Mouse (Mus musculus): Measurements from ENCODE around the gene Eps8. TPM values are rescaled to one million over a fixed set of nuclear protein-coding genes. Genes with fewer than 3 reads are reported as not detected.

Eps8 gene
- polyA plus RNA-seq, 1 experiment from 2014 or later: 7.0 TPM

DNA sequence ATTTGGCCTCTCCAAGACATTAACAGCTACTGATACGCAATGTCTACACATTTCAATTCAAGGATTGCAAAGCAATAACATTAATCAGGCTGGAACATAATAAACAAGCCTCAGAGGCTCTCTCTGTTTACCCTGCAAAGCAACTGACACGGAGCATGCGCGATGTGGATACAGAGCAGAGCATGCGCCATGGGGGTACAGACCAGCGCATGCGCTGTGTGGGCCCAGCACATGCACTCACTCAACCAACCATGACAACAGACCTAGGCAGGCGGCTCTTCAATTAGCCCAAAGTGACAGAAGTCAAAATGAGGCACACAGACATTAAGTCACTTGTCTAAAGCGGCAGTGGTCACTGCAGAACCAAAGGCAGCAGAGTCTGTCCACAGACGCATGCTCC, 62.1 kb downstream of the Eps8 start:
- WGBS: 90% methylated on average over 10 of the region's 10 CpGs
- Histone ChIP-seq H3K4me3 (no peak overlapping the region), H3K4me1 (no peaks in the 10 kb centered on the region), H3K27me3 (ENCODE audit: low read depth, poor library complexity, severe bottlenecking) (no peaks in the 10 kb centered on the region), H3K36me3 (no peaks in the 10 kb centered on the region), H3K27ac (no peak overlapping the region), H3K9me3 (replicated peaks) (no peaks in the 10 kb centered on the region)
- no peak for DNase-seq (ENCODE audit: low spot score)

DNA sequence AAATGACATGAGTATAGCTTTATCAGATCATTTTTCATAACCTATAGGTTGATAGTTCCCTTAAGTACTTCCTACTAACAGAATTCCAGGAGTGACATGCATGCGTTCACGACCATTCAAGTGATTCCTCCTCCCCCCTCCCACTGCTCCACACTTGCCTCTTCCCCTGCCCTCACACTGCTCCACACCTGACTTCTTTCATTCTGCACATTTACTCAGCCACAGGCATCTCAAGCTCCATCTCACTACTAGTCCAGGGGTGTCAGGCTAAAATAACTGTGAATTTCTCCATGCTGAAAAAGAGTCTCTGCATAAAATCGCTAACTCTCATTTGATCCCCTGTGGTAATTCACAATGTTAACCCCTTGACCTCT, 65.4 kb downstream of the Eps8 start:
- Histone ChIP-seq H3K9me3 (replicated peaks) (no peaks in the 10 kb centered on the region), H3K27ac (no peak overlapping the region), H3K36me3 (no peaks in the 10 kb centered on the region), H3K27me3 (ENCODE audit: low read depth, poor library complexity, severe bottlenecking) (no peaks in the 10 kb centered on the region), H3K4me3 (no peak overlapping the region), H3K4me1 (no peaks in the 10 kb centered on the region)
- WGBS: 86% methylated on average over 3 of the region's 3 CpGs
- DNase-seq (ENCODE audit: low spot score): no peak

DNA sequence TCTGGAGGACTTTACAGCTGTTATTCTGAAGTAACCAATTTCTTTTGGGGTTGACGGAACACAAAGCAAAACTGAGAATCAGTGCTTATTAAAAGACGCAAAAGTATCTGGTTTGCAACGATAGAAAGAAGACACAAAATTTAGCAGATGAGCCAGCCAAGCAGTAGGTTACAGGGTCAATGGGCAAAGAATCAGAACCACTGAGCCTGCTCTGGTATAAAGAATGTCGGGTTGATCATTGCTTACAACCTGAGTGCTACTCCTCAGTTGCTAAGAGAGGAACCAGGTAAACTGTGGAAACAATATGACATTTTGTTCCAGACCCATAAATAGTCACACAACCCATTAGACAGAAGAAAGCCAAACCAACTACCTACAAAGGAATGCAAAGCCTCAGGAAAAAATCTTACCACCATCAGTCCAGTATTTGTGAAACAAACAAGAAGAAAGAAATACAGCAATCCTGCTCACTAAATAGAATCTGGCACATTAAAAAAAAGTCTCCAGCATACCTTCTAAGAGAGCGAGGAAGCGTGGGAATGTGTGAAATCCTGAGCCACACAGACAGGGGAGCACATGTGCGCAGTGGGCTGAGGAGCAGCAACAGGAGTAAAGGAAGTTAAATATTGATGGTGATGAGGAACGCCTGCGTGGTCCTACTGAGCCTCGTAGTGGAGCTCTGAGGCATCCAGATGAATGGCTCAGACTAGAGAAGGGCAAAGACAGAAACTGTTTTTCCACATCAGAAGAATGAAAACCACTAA, 66.0 kb downstream of the Eps8 start:
- H3K27me3 ChIP-seq (ENCODE audit: low read depth, poor library complexity, severe bottlenecking): no peaks in the 10 kb centered on the region
- DNase-seq (ENCODE audit: low spot score): no peak
- no peaks in the 10 kb centered on the region for H3K4me1 ChIP-seq
- WGBS: 89% methylated on average over 10 of the region's 10 CpGs
- no peaks in the 10 kb centered on the region for H3K9me3 ChIP-seq (replicated peaks)
- H3K27ac ChIP-seq: no peak overlapping the region
- H3K36me3 ChIP-seq: no peaks in the 10 kb centered on the region
- no peak overlapping the region for H3K4me3 ChIP-seq

DNA sequence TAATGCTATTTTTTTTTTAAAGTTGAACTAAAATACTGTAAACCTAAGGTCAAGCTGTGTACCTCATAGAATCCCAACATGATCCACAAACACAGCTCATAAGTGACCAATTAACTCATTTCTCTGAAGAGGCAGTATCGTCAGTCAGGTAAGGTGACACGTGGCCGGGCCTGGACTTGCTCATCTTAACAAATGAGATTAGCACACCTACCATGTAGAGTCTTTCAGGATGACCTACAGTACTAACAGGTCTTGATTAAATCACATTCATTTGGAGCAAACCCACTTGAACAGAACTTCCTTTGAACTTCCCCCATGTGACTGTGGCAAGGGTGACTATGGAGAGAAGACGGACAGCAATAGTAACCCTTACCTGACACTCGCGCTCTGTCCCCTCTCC, 66.8 kb downstream of the Eps8 start:
- DNase-seq (ENCODE audit: low spot score): no peak
- Histone ChIP-seq H3K9me3 (replicated peaks) (no peaks in the 10 kb centered on the region), H3K4me1 (no peaks in the 10 kb centered on the region), H3K36me3 (no peaks in the 10 kb centered on the region), H3K27me3 (ENCODE audit: low read depth, poor library complexity, severe bottlenecking) (no peaks in the 10 kb centered on the region), H3K4me3 (no peak overlapping the region), H3K27ac (no peak overlapping the region)
- WGBS: 83% methylated on average over 6 of the region's 6 CpGs

DNA sequence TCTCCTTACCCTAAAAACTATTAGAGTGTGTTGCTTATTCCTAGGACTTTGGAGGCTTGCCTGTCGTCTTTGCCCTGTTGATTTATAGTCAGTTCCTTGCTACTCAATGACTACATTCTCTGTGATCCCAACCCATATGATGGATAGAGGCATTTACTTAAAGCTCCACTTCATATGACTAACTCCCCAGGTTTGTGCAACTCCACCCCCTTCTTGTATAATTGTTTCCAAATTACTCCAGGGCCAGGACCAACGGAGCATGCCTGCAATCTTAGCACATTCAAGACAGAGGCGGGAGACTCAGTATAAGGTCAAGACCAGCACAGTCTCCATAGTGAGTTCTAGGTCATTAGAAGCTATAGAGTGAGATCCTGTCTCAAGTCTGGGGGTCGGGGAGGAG, 69.4 kb downstream of the Eps8 start:
- Histone ChIP-seq H3K4me3 (no peak overlapping the region), H3K27ac (no peak overlapping the region), H3K9me3 (replicated peaks) (no peaks in the 10 kb centered on the region), H3K27me3 (ENCODE audit: low read depth, poor library complexity, severe bottlenecking) (no peaks in the 10 kb centered on the region), H3K4me1 (no peaks in the 10 kb centered on the region), H3K36me3 (no peaks in the 10 kb centered on the region)
- DNase-seq (ENCODE audit: low spot score): no peak
- 71% methylated on average over 4 of the region's 4 CpGs for WGBS

DNA sequence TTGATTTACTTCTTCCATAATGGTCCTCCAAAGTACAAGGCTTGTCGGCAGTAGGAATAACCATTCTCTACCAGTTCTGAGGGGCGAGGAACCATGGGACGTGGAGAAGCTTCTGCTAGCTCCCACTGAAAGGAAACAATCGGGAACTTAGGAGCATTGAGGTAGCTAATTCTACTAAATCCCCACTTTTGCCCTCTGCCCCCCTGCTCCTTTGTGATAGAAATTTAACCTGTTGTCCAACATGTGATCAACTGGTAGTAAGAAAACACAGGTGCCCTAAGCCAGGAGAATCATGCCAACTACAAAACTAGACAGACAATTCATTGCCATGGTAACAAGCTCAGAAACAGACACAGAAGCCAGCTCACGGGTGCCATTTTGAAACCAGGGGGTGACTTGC, 71.6 kb downstream of the Eps8 start:
- Histone ChIP-seq H3K27me3 (ENCODE audit: low read depth, poor library complexity, severe bottlenecking) (no peaks in the 10 kb centered on the region), H3K36me3 (no peaks in the 10 kb centered on the region), H3K9me3 (replicated peaks) (no peaks in the 10 kb centered on the region), H3K4me1 (no peaks in the 10 kb centered on the region), H3K4me3 (no peak overlapping the region), H3K27ac (no peak overlapping the region)
- DNase-seq (ENCODE audit: low spot score): no peak
- 83% methylated on average over 5 of the region's 5 CpGs for WGBS

DNA sequence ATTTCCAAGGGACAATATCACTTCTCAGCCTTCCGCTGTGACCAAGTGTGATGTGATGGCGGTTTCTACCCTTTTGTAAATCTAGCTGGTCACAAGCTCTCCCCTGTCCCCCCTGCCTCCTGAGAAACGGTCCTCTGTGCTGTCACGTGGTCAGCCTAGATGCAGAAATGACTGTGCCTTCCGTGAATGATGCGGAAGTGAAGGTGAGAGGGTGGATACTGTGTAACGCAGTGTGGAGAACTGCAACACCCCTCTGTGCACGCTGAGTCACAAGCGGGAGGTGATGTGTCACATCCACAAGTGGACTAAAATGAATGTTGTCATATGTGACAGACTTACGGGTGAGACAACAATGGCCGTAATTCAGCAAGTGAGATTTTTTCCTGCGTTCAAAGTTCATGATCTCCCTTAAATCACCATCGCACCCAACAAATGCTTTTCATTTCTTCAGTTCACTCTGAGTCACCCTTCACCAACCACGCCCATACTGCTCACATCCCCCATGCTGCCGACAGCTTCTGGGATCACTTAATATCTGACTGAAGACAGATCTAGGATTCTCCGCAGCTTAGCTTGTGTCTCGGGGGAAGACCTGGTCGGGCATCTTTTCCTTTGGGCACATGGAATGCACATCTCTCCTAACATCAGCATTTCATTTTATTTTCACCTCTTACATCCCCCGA, 72.3 kb downstream of the Eps8 start:
- no peak overlapping the region for H3K27ac ChIP-seq
- H3K4me1 ChIP-seq: no peaks in the 10 kb centered on the region
- no peak overlapping the region for H3K4me3 ChIP-seq
- WGBS: 85% methylated on average over 19 of the region's 19 CpGs
- H3K36me3 ChIP-seq: no peaks in the 10 kb centered on the region
- no peaks in the 10 kb centered on the region for H3K9me3 ChIP-seq (replicated peaks)
- H3K27me3 ChIP-seq (ENCODE audit: low read depth, poor library complexity, severe bottlenecking): no peaks in the 10 kb centered on the region
- no peak for DNase-seq (ENCODE audit: low spot score)

DNA sequence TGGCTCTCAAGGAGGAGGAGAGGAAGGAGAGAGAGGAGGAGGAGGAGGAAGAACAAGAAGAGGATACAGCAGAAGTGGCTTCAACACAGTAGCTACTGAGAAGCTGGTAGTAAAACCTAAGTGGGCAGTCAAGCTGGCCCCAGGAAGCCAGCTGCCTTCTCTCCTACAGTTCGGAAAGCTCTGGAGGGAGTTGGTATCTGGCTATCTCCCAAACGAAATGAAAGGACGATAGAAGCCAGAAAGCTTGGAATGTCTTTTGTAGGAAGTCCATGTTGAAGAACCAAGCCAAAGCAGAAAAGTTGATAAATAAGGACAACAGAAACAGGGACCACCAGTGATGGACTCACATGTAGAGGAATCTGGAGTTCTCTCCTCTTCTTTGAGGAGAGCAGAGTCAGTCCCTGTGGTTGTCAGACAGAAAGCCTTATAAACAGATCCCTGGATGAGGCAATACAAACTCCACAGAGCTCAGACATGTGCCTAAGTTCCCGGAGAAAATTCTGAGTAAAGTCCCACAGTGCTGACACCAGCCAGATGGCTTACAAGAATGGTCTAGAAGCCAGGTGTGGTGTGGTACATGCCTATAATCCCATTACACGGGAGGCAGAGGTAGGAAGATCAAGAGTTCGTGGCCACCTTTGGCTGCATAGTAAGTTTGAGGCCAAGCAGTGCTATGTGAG, 73.2 kb downstream of the Eps8 start:
- DNase-seq (ENCODE audit: low spot score): no peak
- Histone ChIP-seq H3K27me3 (ENCODE audit: low read depth, poor library complexity, severe bottlenecking) (no peaks in the 10 kb centered on the region), H3K36me3 (no peaks in the 10 kb centered on the region), H3K9me3 (replicated peaks) (no peaks in the 10 kb centered on the region), H3K27ac (no peak overlapping the region), H3K4me3 (no peak overlapping the region), H3K4me1 (no peaks in the 10 kb centered on the region)
- WGBS: 92% methylated on average over 6 of the region's 6 CpGs

DNA sequence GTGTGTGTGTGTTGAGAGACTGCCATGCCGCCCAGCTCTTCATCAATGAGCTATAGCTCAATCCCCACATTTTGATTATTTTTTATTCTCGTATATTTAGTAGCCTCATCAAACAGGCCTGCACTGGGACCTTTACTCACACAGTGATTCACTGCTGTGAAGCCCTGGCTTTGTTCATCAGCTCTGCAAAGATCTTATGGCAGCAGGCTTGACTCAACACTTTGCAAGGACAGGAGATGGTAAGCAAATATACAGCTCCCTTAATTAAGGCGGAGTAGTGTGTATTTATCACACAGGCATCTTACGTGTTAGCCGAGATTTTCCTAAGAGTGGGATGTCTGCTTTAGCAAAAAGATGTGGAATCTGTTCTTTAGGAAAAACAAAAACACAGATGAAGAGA, 74.2 kb downstream of the Eps8 start:
- Histone ChIP-seq H3K4me3 (no peak overlapping the region), H3K9me3 (replicated peaks) (no peaks in the 10 kb centered on the region), H3K36me3 (no peaks in the 10 kb centered on the region), H3K4me1 (no peaks in the 10 kb centered on the region), H3K27ac (no peak overlapping the region), H3K27me3 (ENCODE audit: low read depth, poor library complexity, severe bottlenecking) (no peaks in the 10 kb centered on the region)
- WGBS: 93% methylated on average over 5 of the region's 5 CpGs
- no peak for DNase-seq (ENCODE audit: low spot score)

DNA sequence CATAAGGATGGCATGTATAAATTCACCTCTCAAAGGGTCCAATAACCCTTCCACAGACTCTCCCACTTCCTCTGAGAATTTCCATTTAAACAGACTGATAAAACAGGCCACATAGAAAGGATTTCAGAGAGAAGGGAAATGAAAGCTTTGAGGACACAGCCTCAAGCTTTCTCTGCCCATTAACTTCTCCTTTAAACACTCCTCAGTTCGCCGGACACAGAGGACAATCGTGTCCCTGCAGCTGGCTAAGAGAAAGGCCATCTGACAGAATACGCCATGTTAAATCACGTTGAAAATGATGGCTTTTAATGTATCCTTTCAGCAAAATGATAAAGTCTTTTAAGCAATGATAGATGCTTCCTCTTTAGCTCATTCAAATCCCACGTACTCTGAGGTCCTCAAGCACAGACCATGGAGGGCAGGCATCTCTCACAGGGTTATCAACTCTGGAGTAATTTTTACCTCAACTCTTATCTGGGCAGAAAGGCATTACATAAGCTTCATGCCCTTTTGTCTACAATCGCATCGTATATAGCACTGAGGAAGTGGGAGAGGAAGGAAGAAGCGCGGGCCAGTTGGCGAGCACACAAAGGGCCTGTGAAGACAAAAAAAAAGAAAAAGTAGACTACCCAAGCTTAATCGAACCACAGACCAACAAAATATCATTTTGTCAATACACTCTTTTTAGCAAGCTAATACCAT, 77.9 kb downstream of the Eps8 start:
- no peaks in the 10 kb centered on the region for H3K9me3 ChIP-seq (replicated peaks)
- WGBS: 89% methylated on average over 12 of the region's 12 CpGs
- no peak for DNase-seq (ENCODE audit: low spot score)

DNA sequence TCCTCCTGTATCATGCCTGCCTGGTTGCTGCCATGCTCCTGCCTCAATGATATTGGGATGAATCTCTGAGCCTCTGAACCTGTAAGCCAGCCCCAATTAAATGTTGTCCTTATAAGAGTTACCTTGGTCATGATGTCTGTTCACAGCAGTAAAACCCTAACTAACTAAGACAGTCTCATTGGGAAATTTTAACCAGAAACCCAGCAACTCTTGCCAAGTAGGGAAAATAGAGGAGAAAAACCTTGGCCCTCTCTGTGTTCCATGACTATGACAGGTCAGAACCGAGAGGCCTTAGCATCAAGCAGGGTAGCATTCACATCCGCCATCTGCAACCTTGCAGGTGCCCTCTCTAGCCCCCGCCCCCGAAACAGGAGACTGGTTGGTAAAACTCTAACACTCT, 78.6 kb downstream of the Eps8 start:
- Histone ChIP-seq H3K4me1 (no peaks in the 10 kb centered on the region), H3K36me3 (no peaks in the 10 kb centered on the region), H3K4me3 (no peak overlapping the region), H3K27me3 (ENCODE audit: low read depth, poor library complexity, severe bottlenecking) (no peaks in the 10 kb centered on the region), H3K27ac (no peak overlapping the region), H3K9me3 (replicated peaks) (no peaks in the 10 kb centered on the region)
- no peak for DNase-seq (ENCODE audit: low spot score)
- 94% methylated on average over 4 of the region's 4 CpGs for WGBS

More for the DNA sequence above, 77.9 kb downstream of the Eps8 start:
- no peaks in the 10 kb centered on the region for H3K36me3 ChIP-seq
- H3K4me1 ChIP-seq: no peaks in the 10 kb centered on the region
- H3K27me3 ChIP-seq (ENCODE audit: low read depth, poor library complexity, severe bottlenecking): no peaks in the 10 kb centered on the region
- H3K27ac ChIP-seq: no peak overlapping the region
- H3K4me3 ChIP-seq: no peak overlapping the region

DNA sequence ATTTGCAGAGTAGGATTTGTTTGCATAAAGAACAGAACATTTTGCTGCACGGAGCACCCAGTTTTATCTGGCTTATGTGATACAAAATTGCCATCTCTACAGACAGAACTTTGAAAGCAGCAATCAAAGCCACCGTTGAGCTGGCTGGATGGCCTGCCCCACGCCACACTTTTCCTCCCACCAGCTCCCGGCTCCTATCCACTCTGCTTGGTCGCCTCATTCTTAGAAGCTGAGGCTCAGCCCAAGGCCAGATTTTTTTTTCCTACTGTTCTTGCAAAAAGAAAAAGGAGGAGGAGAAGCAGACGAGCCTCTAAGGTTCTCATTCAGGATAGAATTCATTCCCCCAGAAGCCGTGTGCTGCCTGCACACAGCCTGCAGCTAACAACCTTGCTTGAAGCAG, 80.8 kb downstream of the Eps8 start:
- Histone ChIP-seq H3K27me3 (ENCODE audit: low read depth, poor library complexity, severe bottlenecking) (no peaks in the 10 kb centered on the region), H3K4me1 (no peaks in the 10 kb centered on the region), H3K36me3 (no peaks in the 10 kb centered on the region), H3K9me3 (replicated peaks) (no peaks in the 10 kb centered on the region), H3K4me3 (no peak overlapping the region), H3K27ac (no peak overlapping the region)
- 83% methylated on average over 7 of the region's 7 CpGs for WGBS
- DNase-seq (ENCODE audit: low spot score): no peak

DNA sequence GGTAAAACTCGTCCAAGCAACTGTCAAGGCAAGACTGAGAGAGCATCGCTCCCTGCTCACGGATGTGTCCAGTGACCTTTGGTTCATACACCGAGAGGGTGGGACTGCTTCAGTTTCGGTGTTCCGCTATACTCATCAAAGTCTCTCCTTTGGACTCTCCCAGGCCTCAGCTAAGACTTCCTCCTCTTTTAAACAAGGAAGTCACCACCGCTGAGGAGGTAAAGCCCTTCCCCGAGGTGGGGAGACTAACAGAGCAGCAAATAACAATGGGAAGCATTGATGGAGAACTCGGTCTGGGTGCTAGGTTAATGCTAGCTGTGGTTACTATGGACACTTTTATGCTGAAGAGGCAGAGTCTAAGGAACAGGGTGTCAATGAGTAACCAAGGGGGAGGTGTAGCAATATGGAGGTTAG, 84.0 kb downstream of the Eps8 start:
- no peaks in the 10 kb centered on the region for H3K4me1 ChIP-seq
- no peaks in the 10 kb centered on the region for H3K27me3 ChIP-seq (ENCODE audit: low read depth, poor library complexity, severe bottlenecking)
- H3K9me3 ChIP-seq (replicated peaks): no peaks in the 10 kb centered on the region
- no peak overlapping the region for H3K4me3 ChIP-seq
- H3K27ac ChIP-seq: no peak overlapping the region
- WGBS: 87% methylated on average over 9 of the region's 9 CpGs
- H3K36me3 ChIP-seq: no peaks in the 10 kb centered on the region
- DNase-seq (ENCODE audit: low spot score): no peak

Measured in limb, embryonic 10.5 days (tissue).